Mouse (Mus musculus): ENCODE results near the gene Kndc1. TPM values are rescaled to one million over a fixed set of nuclear protein-coding genes. Genes with fewer than 3 reads are reported as not detected.

The Kndc1 gene
- total RNA-seq, 2 experiments from 2014 or later: not detected

GRCm38 (mm10) chr7:139945516-139945915, 51.0 kb downstream of the Kndc1 start:
- ATAC-seq (replicated peaks; ENCODE audit: low FRiP score, poor library complexity, severe bottlenecking): no peak

GRCm38 (mm10) chr7:139946032-139946431, 51.5 kb downstream of the Kndc1 start:
- no peak for ATAC-seq (replicated peaks; ENCODE audit: low FRiP score, poor library complexity, severe bottlenecking)

GRCm38 (mm10) chr7:139949893-139950282, 55.4 kb downstream of the Kndc1 start:
- no peak for ATAC-seq (replicated peaks; ENCODE audit: low FRiP score, poor library complexity, severe bottlenecking)

- peak; percentile 64 for ATAC-seq (replicated peaks; ENCODE audit: low FRiP score, poor library complexity, severe bottlenecking)
Observed at GRCm38 (mm10) chr7:139950283-139950971, 55.9 kb downstream of the Kndc1 start.

- ATAC-seq (replicated peaks; ENCODE audit: low FRiP score, poor library complexity, severe bottlenecking): 0 out of 2 replicates have a peak, but pooled peaks have one; percentile 41
Observed at GRCm38 (mm10) chr7:139951079-139951478, 56.6 kb downstream of the Kndc1 start.

- no peak for ATAC-seq (replicated peaks; ENCODE audit: low FRiP score, poor library complexity, severe bottlenecking)
Observed at GRCm38 (mm10) chr7:139951991-139952633, 57.6 kb downstream of the Kndc1 start.

GRCm38 (mm10) chr7:139955505-139955904, 61.0 kb downstream of the Kndc1 start:
- no peak for ATAC-seq (replicated peaks; ENCODE audit: low FRiP score, poor library complexity, severe bottlenecking)

GRCm38 (mm10) chr7:139956658-139957057, 62.2 kb downstream of the Kndc1 start:
- ATAC-seq (replicated peaks; ENCODE audit: low FRiP score, poor library complexity, severe bottlenecking): no peak

GRCm38 (mm10) chr7:139957437-139957836, 62.9 kb downstream of the Kndc1 start:
- no peak for ATAC-seq (replicated peaks; ENCODE audit: low FRiP score, poor library complexity, severe bottlenecking)

- no peak for ATAC-seq (replicated peaks; ENCODE audit: low FRiP score, poor library complexity, severe bottlenecking)
Observed at GRCm38 (mm10) chr7:139957958-139958357, 63.5 kb downstream of the Kndc1 start.

GRCm38 (mm10) chr7:139961141-139961540, 66.6 kb downstream of the Kndc1 start:
- ATAC-seq (replicated peaks; ENCODE audit: low FRiP score, poor library complexity, severe bottlenecking): no peak

GRCm38 (mm10) chr7:139963814-139964213, 69.3 kb downstream of the Kndc1 start:
- no peak for ATAC-seq (replicated peaks; ENCODE audit: low FRiP score, poor library complexity, severe bottlenecking)

GRCm38 (mm10) chr7:139967175-139967574, 72.7 kb downstream of the Kndc1 start:
- no peak for ATAC-seq (replicated peaks; ENCODE audit: low FRiP score, poor library complexity, severe bottlenecking)

- no peak for ATAC-seq (replicated peaks; ENCODE audit: low FRiP score, poor library complexity, severe bottlenecking)
Observed at GRCm38 (mm10) chr7:139968428-139968827, 73.9 kb downstream of the Kndc1 start.

GRCm38 (mm10) chr7:139969348-139970130, 75.0 kb downstream of the Kndc1 start:
- peak; percentile 68; the same call in 1 of the 2 replicates for ATAC-seq (replicated peaks; ENCODE audit: low FRiP score, poor library complexity, severe bottlenecking)

GRCm38 (mm10) chr7:139970216-139970919, 75.9 kb downstream of the Kndc1 start:
- ATAC-seq (replicated peaks; ENCODE audit: low FRiP score, poor library complexity, severe bottlenecking): no peak

GRCm38 (mm10) chr7:139970979-139971378, 76.5 kb downstream of the Kndc1 start:
- ATAC-seq (replicated peaks; ENCODE audit: low FRiP score, poor library complexity, severe bottlenecking): no peak

GRCm38 (mm10) chr7:139971436-139971835, 76.9 kb downstream of the Kndc1 start:
- ATAC-seq (replicated peaks; ENCODE audit: low FRiP score, poor library complexity, severe bottlenecking): no peak

- no peak for ATAC-seq (replicated peaks; ENCODE audit: low FRiP score, poor library complexity, severe bottlenecking)
Observed at GRCm38 (mm10) chr7:139972923-139973331, 78.4 kb downstream of the Kndc1 start.

GRCm38 (mm10) chr7:139974307-139974706, 79.8 kb downstream of the Kndc1 start:
- ATAC-seq (replicated peaks; ENCODE audit: low FRiP score, poor library complexity, severe bottlenecking): no peak
